Mouse (Mus musculus): ENCODE results near the gene Triap1. TPM values are rescaled to one million over a fixed set of nuclear protein-coding genes. Genes with fewer than 3 reads are reported as not detected.
A peak's percentile ranks its signal among the peaks of the same experiment; 100 is the strongest.

Gene Triap1
- polyA plus RNA-seq, 1 experiment from 2014 or later, result 56.4 TPM

DNA sequence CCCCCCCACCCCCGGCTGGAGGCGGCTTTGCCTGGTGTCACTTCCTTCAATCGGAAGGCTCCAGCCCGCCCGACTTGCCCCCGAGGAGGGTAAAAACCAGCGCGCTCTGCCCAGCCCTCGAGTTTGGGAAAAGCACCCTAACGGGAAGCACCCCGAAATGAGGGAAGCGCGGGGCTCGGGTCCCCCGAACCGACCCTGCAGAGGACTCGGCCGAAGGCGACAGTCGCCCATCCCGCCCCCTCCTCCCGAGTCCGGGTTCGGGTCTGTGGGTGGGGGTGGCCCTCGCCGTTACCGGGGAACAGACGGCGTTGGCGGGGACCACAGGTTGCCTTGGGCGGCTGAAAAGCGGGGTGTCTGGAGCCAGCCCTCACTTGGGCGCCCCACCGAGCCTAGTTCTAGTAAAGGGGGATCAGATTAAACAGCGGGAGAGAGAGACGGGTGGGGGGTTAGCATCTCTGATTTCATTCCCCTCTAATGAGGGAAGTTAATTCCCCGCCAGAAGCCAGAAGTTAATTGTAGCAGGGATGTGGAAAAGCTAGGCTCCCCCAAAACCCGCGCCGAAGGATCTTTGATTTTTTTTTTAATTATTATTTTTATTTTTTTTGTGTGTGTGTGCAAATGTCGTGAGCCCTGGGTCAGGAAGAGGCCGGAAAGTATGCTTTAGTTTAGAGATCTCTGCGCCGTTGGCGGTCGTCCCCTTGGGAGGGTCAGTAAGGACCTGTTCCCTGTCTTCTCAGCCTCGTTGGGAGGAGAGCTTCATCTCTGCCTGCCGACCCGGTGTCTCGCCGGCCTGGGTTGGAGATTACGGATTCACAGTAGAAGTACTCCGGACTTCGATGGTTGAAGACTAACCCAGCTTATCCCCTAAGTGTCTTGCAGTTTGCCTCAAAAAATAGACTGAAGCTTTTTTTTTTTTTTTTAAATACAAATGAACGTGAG is 13.1 kb upstream of the Triap1 start:
- Histone ChIP-seq H3K9me3 (ENCODE audit: control insufficient read depth, low read length) (no peaks in the 10 kb centered on the region), H3K27me3 (ENCODE audit: control insufficient read depth, insufficient read depth, low read length) (no peaks in the 10 kb centered on the region), H3K4me3 (ENCODE audit: low read depth, low read length) (peak overlapping the region; percentile 98), H3K4me1 (replicated peaks; ENCODE audit: control insufficient read depth, insufficient read depth, low read length) (peaks cover 9% of the 10 kb centered on the region), H3K9ac (ENCODE audit: low read length) (peak overlapping the region; percentile 94), H3K27ac (ENCODE audit: low read depth, low read length) (peak overlapping the region; percentile 78), H3K36me3 (ENCODE audit: control insufficient read depth, insufficient read depth, low read length) (peaks cover 6% of the 10 kb centered on the region; the same call in 1 of the 2 replicates), H3K4me2 (ENCODE audit: low read depth, low read length, severe bottlenecking) (peak overlapping the region; percentile 83)
- peak; percentile 62 for DNase-seq (ENCODE audit: low spot score)
- under 1% methylated on average over 55 of the region's 55 CpGs for WGBS
- peak; percentile 21; the same call in 1 of the 2 replicates for ATAC-seq (replicated peaks; ENCODE audit: low FRiP score)

- ATAC-seq (replicated peaks; ENCODE audit: low FRiP score) (no peak), DNase-seq (ENCODE audit: low spot score) (no peak)
- H3K4me2 ChIP-seq (ENCODE audit: low read depth, low read length, severe bottlenecking), result no peak overlapping the region
- peaks cover 20% of the 10 kb centered on the region; the same call in 1 of the 2 replicates for H3K36me3 ChIP-seq (ENCODE audit: control insufficient read depth, insufficient read depth, low read length)
- H3K4me3 ChIP-seq (ENCODE audit: low read depth, low read length), result no peak overlapping the region
- H3K4me1 ChIP-seq (replicated peaks; ENCODE audit: control insufficient read depth, insufficient read depth, low read length), result peaks cover 9% of the 10 kb centered on the region
- H3K27me3 ChIP-seq (ENCODE audit: control insufficient read depth, insufficient read depth, low read length), result no peaks in the 10 kb centered on the region
- H3K27ac ChIP-seq (ENCODE audit: low read depth, low read length), result no peak overlapping the region
- no peak overlapping the region for H3K9ac ChIP-seq (ENCODE audit: low read length)
- whole genome bisulfite sequencing, result 90% methylated on average over 9 of the region's 9 CpGs
- no peaks in the 10 kb centered on the region for H3K9me3 ChIP-seq (ENCODE audit: control insufficient read depth, low read length)
These were observed 10.1 kb upstream of the Triap1 start for GRCm38 (mm10) chr5:115330955-115331354.

GRCm38 (mm10) chr5:115333626-115334025 is 7.4 kb upstream of the Triap1 start:
- WGBS, result 85% methylated on average over 3 of the region's 3 CpGs
- Histone ChIP-seq H3K4me2 (ENCODE audit: low read depth, low read length, severe bottlenecking) (no peak overlapping the region), H3K36me3 (ENCODE audit: control insufficient read depth, insufficient read depth, low read length) (peaks cover 20% of the 10 kb centered on the region; the same call in 1 of the 2 replicates), H3K27me3 (ENCODE audit: control insufficient read depth, insufficient read depth, low read length) (no peaks in the 10 kb centered on the region), H3K9me3 (ENCODE audit: control insufficient read depth, low read length) (no peaks in the 10 kb centered on the region), H3K27ac (ENCODE audit: low read depth, low read length) (0 out of 2 replicates have a peak overlapping the region, but pooled peaks have one; percentile 4), H3K4me3 (ENCODE audit: low read depth, low read length) (no peak overlapping the region), H3K9ac (ENCODE audit: low read length) (no peak overlapping the region), H3K4me1 (replicated peaks; ENCODE audit: control insufficient read depth, insufficient read depth, low read length) (peaks cover 4% of the 10 kb centered on the region)
- no peak for DNase-seq (ENCODE audit: low spot score)
- no peak for ATAC-seq (replicated peaks; ENCODE audit: low FRiP score)

- Histone ChIP-seq H3K27ac (ENCODE audit: low read depth, low read length) (no peak overlapping the region), H3K9ac (ENCODE audit: low read length) (peak overlapping the region; percentile 83; the same call in 1 of the 2 replicates), H3K4me1 (replicated peaks; ENCODE audit: control insufficient read depth, insufficient read depth, low read length) (peaks cover 6% of the 10 kb centered on the region), H3K27me3 (ENCODE audit: control insufficient read depth, insufficient read depth, low read length) (no peaks in the 10 kb centered on the region), H3K9me3 (ENCODE audit: control insufficient read depth, low read length) (no peaks in the 10 kb centered on the region), H3K4me2 (ENCODE audit: low read depth, low read length, severe bottlenecking) (peak overlapping the region; percentile 74), H3K4me3 (ENCODE audit: low read depth, low read length) (peak overlapping the region; percentile 80), H3K36me3 (ENCODE audit: control insufficient read depth, insufficient read depth, low read length) (peaks cover 14% of the 10 kb centered on the region; the same call in 1 of the 2 replicates)
- ATAC-seq (replicated peaks; ENCODE audit: low FRiP score) (no peak), DNase-seq (ENCODE audit: low spot score) (no peak)
- 46% methylated on average over 7 of the region's 7 CpGs for WGBS
These were observed 1.0 kb upstream of the Triap1 start for GRCm38 (mm10) chr5:115340007-115340406.

GRCm38 (mm10) chr5:115341314-115342165 is 515 bp downstream of the Triap1 start:
- Histone ChIP-seq H3K4me3 (ENCODE audit: low read depth, low read length) (peak overlapping the region; percentile 80), H3K9ac (ENCODE audit: low read length) (peak overlapping the region; percentile 83), H3K36me3 (ENCODE audit: control insufficient read depth, insufficient read depth, low read length) (peaks cover 18% of the 10 kb centered on the region; the same call in 1 of the 2 replicates), H3K27ac (ENCODE audit: low read depth, low read length) (no peak overlapping the region), H3K4me1 (replicated peaks; ENCODE audit: control insufficient read depth, insufficient read depth, low read length) (peaks cover 6% of the 10 kb centered on the region), H3K4me2 (ENCODE audit: low read depth, low read length, severe bottlenecking) (peak overlapping the region; percentile 74), H3K9me3 (ENCODE audit: control insufficient read depth, low read length) (no peaks in the 10 kb centered on the region), H3K27me3 (ENCODE audit: control insufficient read depth, insufficient read depth, low read length) (no peaks in the 10 kb centered on the region)
- no peak; the same call in 1 of the 2 replicates for ATAC-seq (replicated peaks; ENCODE audit: low FRiP score)
- DNase-seq (ENCODE audit: low spot score), result no peak
- WGBS, result 13% methylated on average over 36 of the region's 36 CpGs

DNA sequence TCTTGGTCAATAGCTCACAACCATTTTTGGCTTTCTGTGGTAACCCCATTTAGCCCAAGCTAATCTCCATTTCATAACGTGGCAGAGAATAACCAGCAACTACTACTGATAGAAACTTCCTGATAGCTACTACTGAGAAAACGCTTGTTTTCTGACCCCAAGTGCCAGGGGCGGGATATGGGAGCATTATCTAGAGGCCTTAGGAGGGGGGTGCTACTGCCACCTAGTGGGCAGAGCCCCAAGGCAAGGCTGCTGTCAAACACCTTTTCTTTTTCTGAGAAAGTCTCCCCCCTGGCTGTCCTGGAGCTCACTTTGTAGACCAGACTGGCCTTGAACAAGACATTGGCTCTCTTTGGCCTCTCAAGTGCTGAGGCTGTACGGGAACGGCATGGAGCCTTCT is 6.5 kb downstream of the Triap1 start:
- Histone ChIP-seq H3K4me2 (ENCODE audit: low read depth, low read length, severe bottlenecking) (peak overlapping the region; percentile 67), H3K27ac (ENCODE audit: low read depth, low read length) (no peak overlapping the region), H3K9me3 (ENCODE audit: control insufficient read depth, low read length) (no peaks in the 10 kb centered on the region; the same call in 1 of the 2 replicates), H3K27me3 (ENCODE audit: control insufficient read depth, insufficient read depth, low read length) (no peaks in the 10 kb centered on the region), H3K4me3 (ENCODE audit: low read depth, low read length) (peak overlapping the region; percentile 89), H3K9ac (ENCODE audit: low read length) (peak overlapping the region; percentile 37), H3K4me1 (replicated peaks; ENCODE audit: control insufficient read depth, insufficient read depth, low read length) (peaks cover 9% of the 10 kb centered on the region), H3K36me3 (ENCODE audit: control insufficient read depth, insufficient read depth, low read length) (peaks cover 18% of the 10 kb centered on the region; the same call in 1 of the 2 replicates)
- 5% methylated on average over 5 of the region's 5 CpGs for WGBS
- ATAC-seq (replicated peaks; ENCODE audit: low FRiP score), result 0 out of 2 replicates have a peak, but pooled peaks have one; percentile 39
- peak; percentile 89 for DNase-seq (ENCODE audit: low spot score)

DNA sequence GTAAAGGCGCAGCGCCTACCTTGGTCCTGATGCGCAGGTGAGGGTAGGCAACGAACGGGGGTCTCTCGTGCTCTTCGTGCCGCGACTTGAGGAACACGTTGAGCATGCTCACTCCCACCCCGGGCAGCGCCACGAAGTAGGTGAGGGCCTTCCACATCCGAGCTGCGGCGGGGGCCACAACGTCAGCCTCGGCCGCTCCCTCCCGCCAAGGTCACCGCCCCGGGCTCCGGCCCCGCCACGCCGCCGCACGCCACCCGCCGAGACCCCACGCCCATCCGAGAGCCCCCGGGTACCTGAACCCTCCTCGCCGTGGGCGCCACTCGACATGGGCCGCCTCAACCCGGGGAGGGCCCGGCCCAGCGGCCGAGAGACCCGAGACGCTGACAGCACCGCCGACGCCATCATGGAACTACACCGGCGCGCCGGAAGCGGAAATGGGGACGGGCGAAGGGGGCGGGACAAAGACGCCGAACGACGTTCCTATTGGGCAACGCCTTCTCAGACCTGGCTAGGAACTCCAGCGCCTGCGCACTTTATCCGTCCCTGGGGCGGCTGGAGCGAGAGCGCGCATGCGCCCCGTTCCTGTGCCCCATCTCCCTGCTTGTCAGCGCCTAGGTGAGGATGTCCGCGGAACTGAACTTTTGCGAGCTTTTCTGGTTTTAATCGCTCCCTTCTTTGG is 7.7 kb downstream of the Triap1 start, which contains the start of gene Cox6a1:
Cox6a1 (minus strand) TSS at position 436 of the 679 bp plus-strand sequence.
- Histone ChIP-seq H3K27ac (ENCODE audit: low read depth, low read length) (peak within 1 kb of the TSS; percentile 83), H3K4me3 (ENCODE audit: low read depth, low read length) (peak within 1 kb of the TSS; percentile 89), H3K9ac (ENCODE audit: low read length) (peak within 1 kb of the TSS; percentile 83), H3K4me2 (ENCODE audit: low read depth, low read length, severe bottlenecking) (peak within 1 kb of the TSS; percentile 67), H3K27me3 (ENCODE audit: control insufficient read depth, insufficient read depth, low read length) (no peaks in the 10 kb centered on the region), H3K4me1 (replicated peaks; ENCODE audit: control insufficient read depth, insufficient read depth, low read length) (peaks cover 9% of the 10 kb centered on the region), H3K36me3 (ENCODE audit: control insufficient read depth, insufficient read depth, low read length) (peaks cover 15% of the 10 kb centered on the region; the same call in 1 of the 2 replicates), H3K9me3 (ENCODE audit: control insufficient read depth, low read length) (no peaks in the 10 kb centered on the region; the same call in 1 of the 2 replicates)
- ATAC-seq (replicated peaks; ENCODE audit: low FRiP score) (peak; percentile 94), DNase-seq (ENCODE audit: low spot score) (peak; percentile 100)
- under 1% methylated on average over 72 of the region's 74 CpGs for WGBS
